Mouse (Mus musculus) ovary, postnatal 10 days (tissue): ENCODE measurements around the gene Sema3d.

Source experiments
- DNase-seq: peaks from one replicate; pipeline ENCODE4 v3.0.0; 2022; ENCODE audit warnings: low spot score

Gene Sema3d

DNA sequence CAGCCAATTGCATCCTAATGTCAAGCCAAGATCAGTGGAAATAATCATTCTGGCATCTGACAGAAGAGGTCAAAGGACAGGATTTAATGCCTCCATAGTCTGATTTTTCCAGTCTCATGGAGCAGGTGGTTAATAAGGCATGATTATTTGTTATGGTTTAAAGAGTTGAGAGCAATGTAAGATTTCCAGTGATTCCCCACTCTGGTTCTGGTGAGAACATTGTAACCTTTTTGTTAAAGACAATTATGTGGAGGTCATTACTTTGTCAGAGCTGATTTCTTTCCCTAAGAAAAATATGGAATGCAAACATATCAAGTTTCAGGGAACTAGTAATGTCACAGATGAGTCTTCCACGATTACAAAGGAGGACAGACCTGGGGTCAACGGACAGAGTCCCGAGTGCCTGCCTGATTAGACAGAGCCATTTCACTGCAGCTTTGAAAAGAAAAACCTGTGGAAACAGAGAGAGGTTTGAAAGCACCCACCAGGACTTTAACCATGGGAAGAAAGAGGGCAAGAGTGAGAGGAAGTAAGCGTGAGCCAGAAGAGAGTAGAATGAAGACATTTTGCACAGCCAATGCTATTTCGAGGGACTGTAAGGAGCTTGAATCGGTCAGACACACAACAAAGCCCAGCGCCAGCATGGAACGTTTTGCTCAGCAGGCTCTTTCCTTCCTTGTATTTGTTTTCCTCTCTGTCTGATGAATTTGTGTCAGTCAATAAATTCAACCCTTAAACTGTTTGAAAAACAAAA is 251.2 kb downstream of the Sema3d start:
- no peak for DNase-seq

DNA sequence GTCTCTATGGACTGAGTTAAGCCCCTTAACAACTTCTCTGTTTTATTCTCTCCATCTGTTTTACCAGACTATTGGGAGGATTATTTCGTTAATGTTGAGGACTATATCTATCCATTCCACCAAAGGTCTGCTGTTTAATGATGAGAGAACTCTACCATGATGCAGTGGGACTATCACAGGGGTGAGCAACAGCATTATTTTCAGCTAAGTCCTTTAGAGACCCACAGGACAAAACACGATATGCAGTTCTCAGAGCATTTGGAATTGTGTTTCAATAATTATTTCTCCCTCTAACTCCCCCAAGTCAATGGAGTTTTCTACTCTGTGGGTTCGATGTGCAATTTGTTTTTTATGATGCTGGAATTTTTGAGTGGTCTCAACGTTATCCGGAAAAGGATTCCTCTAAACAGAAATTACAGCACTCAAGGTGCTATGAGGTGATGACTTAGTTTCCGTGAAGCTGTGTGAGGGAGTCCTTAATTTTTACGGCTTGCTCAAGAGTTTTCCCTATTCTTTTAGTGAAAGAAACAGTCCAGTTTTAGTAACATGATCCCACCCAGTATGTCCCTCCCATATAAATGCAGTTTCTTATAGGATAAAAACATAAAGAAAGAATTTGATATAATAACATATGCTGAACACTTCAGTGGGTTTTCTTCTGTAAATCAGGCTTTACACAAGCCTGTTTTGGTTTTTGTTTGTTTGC is 254.7 kb downstream of the Sema3d start:
- no peak for DNase-seq
